Mouse (Mus musculus) lung, adult 2 months (tissue): ENCODE results near the gene Ufsp2.

Experiments
- CTCF ChIP-seq: fragments of 200-500 bp; IDR thresholded peaks from 2 replicates; pipeline ENCODE4 v1.5.1; 2011; ENCODE audit warnings: mild to moderate bottlenecking, low read length, control low read depth; ENCODE audit not compliant: insufficient read depth
- POLR2A ChIP-seq: fragments of 200-500 bp; IDR thresholded peaks from 2 replicates; pipeline ENCODE4 v1.6.1; 2011; ENCODE audit warnings: low read depth, mild to moderate bottlenecking, control low read depth, low read length, borderline replicate concordance; ENCODE audit errors: extremely low read depth

DNA sequence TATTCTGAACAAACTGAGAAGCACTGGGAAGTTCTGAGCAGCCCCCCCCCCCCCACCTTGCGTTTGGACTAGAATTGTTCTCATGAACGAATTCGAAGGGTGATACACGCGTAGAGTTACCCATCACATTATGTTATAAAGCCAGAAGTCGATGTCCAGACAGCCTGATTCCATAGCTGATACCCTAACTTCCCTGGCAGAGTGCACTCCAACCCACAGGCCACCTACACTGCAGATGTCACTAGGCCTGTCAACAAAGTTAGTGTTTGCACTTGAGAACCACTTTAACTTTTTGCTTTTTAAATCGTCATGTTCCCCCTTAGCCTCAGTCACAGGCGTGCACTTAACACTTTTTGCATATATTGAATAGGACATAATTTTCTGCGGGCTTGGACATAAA is 38.3 kb upstream of the Ufsp2 start:
- no peak for TF ChIP-seq POLR2A
- TF ChIP-seq CTCF: no peak
